Mouse (Mus musculus): ENCODE data around the gene Accsl. TPM values are rescaled to one million over a fixed set of nuclear protein-coding genes. Genes with fewer than 3 reads are reported as not detected.

Gene Accsl
- polyA plus RNA-seq, 1 experiment from 2014 or later, result 0.63 TPM

DNA sequence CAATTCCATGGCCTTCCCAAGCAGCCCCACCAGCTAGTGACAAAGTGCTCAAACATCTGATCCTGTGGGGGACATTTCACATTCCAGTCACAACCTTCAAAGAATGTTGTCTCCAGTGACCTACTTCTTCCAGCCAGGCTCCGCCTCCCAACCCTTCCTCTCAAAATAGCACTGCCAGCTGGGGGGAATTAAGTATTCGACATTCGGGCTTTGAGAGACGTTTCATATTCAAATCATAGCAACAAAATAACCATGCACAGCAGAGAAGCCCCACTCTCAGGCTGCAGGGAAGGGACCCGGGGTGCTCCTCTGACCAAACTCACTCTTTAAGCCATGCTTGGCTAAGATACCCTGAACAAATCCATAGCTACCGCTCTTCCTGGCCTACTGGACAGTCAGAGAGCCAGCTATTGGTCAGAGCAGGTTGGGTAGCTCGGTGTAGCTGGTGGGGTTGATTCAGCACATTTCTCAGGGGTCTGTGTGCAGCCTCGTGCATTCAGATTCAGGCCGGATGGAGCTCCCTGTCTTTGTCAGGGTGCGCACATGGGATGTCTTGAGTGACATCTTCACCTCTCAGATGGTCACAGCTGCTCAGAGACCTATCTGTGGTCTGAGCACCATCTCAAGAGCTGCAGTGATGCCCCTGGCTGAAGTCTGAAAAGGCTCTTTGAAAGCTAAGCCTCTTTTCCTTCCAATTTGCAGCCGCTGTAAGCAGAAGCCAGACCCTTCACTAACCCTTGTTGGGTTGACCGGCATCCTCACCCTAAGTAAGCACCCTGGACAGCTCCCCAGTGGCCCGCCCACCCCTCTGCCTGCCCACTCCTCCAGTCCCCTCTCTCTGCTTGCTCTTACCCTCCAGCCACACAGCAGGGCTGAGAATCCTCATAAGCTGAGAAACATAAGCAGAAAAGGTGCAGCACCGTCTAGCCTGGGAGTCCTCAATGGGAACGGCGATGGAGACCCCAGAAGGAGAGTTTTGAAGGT lies 30.7 kb upstream of the Accsl start:
- H3K27me3 ChIP-seq (replicated peaks; ENCODE audit: control insufficient read depth, insufficient read depth, low read length), result no peaks in the 10 kb centered on the region
- no peaks in the 10 kb centered on the region for H3K36me3 ChIP-seq (ENCODE audit: control insufficient read depth, insufficient read depth)
- H3K9me3 ChIP-seq (ENCODE audit: control insufficient read depth, low read length), result no peaks in the 10 kb centered on the region
- WGBS, result 41% methylated on average over 16 of the region's 16 CpGs
- H3K4me3 ChIP-seq (replicated peaks; ENCODE audit: low read length), result no peak overlapping the region
- H3K9ac ChIP-seq (replicated peaks; ENCODE audit: low read depth, low read length), result no peak overlapping the region
- H3K4me1 ChIP-seq (replicated peaks; ENCODE audit: control insufficient read depth, insufficient read depth, low read length), result no peaks in the 10 kb centered on the region; the same call in 1 of the 2 replicates
- H3K27ac ChIP-seq (ENCODE audit: low read length), result peak overlapping the region; percentile 76
- H3K4me2 ChIP-seq (ENCODE audit: low read length), result no peak overlapping the region
- peak; percentile 48; the same call in 1 of the 2 replicates for ATAC-seq

DNA sequence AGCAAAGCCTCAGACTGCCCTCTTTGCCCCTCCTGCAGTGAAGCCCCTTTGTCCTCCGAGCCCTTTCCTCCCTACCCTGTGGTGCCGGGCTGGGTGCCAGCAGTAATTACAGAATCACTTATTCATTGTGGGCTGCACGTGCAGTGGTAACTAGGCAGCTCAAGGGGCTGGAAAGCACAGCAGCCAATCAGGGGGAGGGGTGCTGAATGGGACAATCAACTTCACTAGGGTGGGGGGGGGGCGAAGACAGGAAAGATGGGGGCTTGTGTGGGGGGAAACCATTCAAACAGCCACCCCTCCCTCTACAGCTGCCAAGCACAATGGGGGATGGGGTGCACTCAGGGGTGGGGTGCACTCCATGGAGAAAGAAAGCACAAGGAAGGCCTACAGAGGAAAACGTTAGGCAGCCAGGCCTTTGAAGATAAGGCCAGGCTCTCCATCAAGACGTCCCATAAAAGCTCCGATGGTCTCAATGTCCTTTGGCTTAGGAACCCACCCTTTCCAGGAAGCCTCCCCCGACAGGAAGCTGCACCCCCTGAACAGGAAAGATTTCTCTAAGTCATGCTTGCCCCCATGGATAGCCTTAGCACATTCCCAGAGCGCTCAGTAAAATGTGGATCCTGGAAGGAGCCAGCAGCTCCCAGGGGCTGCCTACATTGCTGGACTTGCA lies 22.8 kb upstream of the Accsl start:
- ATAC-seq, result peak; percentile 98
- Histone ChIP-seq H3K4me1 (replicated peaks; ENCODE audit: control insufficient read depth, insufficient read depth, low read length) (peaks cover 25% of the 10 kb centered on the region), H3K27ac (ENCODE audit: low read length) (peak overlapping the region; percentile 97), H3K4me3 (replicated peaks; ENCODE audit: low read length) (no peak overlapping the region), H3K36me3 (ENCODE audit: control insufficient read depth, insufficient read depth) (no peaks in the 10 kb centered on the region), H3K9ac (replicated peaks; ENCODE audit: low read depth, low read length) (peak overlapping the region; percentile 43), H3K9me3 (ENCODE audit: control insufficient read depth, low read length) (no peaks in the 10 kb centered on the region), H3K4me2 (ENCODE audit: low read length) (no peak overlapping the region), H3K27me3 (replicated peaks; ENCODE audit: control insufficient read depth, insufficient read depth, low read length) (no peaks in the 10 kb centered on the region)
- WGBS, result 6% methylated on average over 9 of the region's 9 CpGs

DNA sequence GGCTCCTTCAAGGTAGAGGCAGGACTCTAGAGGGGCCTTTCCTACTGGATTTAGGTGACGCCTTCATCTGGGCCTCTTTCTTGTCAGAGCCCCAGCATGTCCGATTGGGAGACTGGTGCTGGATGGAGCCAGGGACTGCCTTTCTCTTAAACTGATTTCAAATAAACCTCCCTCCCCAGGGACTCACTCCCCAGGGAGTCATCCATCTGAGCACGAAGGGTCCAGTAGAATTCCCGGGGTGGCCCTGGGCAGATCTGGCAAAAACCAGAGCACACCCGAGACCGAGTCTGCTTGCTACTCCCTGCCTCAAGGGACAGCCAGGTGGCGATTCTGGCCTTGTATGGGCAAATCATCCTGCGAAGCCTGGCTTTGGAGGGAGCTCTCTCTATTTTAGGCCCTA lies 21.2 kb upstream of the Accsl start:
- no peak overlapping the region for H3K4me3 ChIP-seq (replicated peaks; ENCODE audit: low read length)
- peak overlapping the region; percentile 97 for H3K27ac ChIP-seq (ENCODE audit: low read length)
- no peaks in the 10 kb centered on the region for H3K27me3 ChIP-seq (replicated peaks; ENCODE audit: control insufficient read depth, insufficient read depth, low read length)
- no peaks in the 10 kb centered on the region for H3K9me3 ChIP-seq (ENCODE audit: control insufficient read depth, low read length)
- no peaks in the 10 kb centered on the region for H3K36me3 ChIP-seq (ENCODE audit: control insufficient read depth, insufficient read depth)
- ATAC-seq, result no peak
- no peak overlapping the region for H3K4me2 ChIP-seq (ENCODE audit: low read length)
- H3K4me1 ChIP-seq (replicated peaks; ENCODE audit: control insufficient read depth, insufficient read depth, low read length), result peaks cover 25% of the 10 kb centered on the region
- no peak overlapping the region for H3K9ac ChIP-seq (replicated peaks; ENCODE audit: low read depth, low read length)
- 72% methylated on average over 8 of the region's 8 CpGs for WGBS

DNA sequence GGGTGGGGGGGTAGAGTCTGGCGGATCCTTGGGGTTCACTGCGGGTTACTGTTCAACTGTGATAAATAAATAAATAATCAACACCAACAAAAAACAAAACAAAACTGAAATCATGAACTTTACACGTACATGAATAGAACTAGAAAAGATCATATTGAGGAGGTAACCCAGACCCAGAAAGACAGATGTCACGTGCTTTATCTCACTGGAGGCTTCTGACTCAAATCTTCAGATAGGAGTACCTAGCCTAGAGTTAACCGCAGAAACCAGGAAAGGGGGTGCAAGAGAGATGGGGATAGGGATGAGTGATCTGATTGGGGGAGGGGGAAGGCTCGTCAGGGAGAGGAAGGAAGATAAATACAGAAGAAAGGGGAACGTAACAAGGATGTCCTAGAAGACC lies 20.1 kb upstream of the Accsl start:
- H3K9me3 ChIP-seq (ENCODE audit: control insufficient read depth, low read length), result no peaks in the 10 kb centered on the region
- WGBS, result 91% methylated on average over 7 of the region's 7 CpGs
- H3K27ac ChIP-seq (ENCODE audit: low read length), result no peak overlapping the region
- H3K4me1 ChIP-seq (replicated peaks; ENCODE audit: control insufficient read depth, insufficient read depth, low read length), result peaks cover 25% of the 10 kb centered on the region
- H3K9ac ChIP-seq (replicated peaks; ENCODE audit: low read depth, low read length), result no peak overlapping the region
- no peaks in the 10 kb centered on the region for H3K36me3 ChIP-seq (ENCODE audit: control insufficient read depth, insufficient read depth)
- no peaks in the 10 kb centered on the region for H3K27me3 ChIP-seq (replicated peaks; ENCODE audit: control insufficient read depth, insufficient read depth, low read length)
- no peak overlapping the region for H3K4me2 ChIP-seq (ENCODE audit: low read length)
- H3K4me3 ChIP-seq (replicated peaks; ENCODE audit: low read length), result no peak overlapping the region
- no peak for ATAC-seq

DNA sequence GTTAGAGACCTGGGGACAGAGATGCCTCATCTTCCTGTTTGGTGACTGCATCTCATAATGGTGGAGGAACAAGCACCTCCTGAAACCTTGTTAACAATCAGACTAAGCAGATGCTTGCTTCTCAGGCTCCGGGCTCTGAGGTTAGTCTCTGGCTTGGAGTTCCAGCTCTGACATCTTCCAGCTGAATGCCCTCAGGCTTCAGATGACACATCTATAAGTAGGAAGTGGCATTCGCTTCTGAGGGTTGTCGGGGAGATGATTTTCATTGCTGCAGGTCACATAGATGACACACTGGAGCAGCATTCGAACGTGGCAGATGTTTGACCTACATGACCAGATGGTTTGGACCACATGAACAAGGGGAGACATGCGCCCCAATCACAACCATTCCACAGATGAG lies 19.4 kb upstream of the Accsl start:
- Histone ChIP-seq H3K27ac (ENCODE audit: low read length) (no peak overlapping the region), H3K9ac (replicated peaks; ENCODE audit: low read depth, low read length) (no peak overlapping the region), H3K4me3 (replicated peaks; ENCODE audit: low read length) (no peak overlapping the region), H3K36me3 (ENCODE audit: control insufficient read depth, insufficient read depth) (no peaks in the 10 kb centered on the region), H3K27me3 (replicated peaks; ENCODE audit: control insufficient read depth, insufficient read depth, low read length) (no peaks in the 10 kb centered on the region), H3K9me3 (ENCODE audit: control insufficient read depth, low read length) (no peaks in the 10 kb centered on the region), H3K4me1 (replicated peaks; ENCODE audit: control insufficient read depth, insufficient read depth, low read length) (peaks cover 25% of the 10 kb centered on the region), H3K4me2 (ENCODE audit: low read length) (no peak overlapping the region)
- no peak for ATAC-seq
- 93% methylated on average over 6 of the region's 6 CpGs for WGBS

DNA sequence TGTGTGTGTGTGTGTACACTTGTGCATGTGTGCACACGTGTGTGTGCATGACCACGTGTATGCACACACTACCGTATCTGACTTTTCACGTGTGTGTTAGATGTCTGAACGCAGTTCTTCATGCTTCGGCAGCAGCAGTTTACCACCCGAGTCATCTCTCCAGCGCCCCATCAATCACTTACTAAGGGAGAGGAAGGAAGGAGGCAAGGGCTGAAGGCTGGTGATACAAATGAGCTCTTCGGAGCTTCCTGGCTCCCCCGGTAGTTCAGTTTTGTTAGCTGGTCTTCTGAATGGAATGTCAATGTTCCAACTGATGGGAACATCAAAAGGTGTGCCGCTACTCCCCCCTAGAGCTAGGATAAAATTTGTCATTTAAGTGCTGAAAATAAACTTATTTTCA lies 18.3 kb upstream of the Accsl start:
- Histone ChIP-seq H3K27me3 (replicated peaks; ENCODE audit: control insufficient read depth, insufficient read depth, low read length) (no peaks in the 10 kb centered on the region), H3K9ac (replicated peaks; ENCODE audit: low read depth, low read length) (no peak overlapping the region), H3K4me3 (replicated peaks; ENCODE audit: low read length) (no peak overlapping the region), H3K27ac (ENCODE audit: low read length) (no peak overlapping the region), H3K4me1 (replicated peaks; ENCODE audit: control insufficient read depth, insufficient read depth, low read length) (peaks cover 21% of the 10 kb centered on the region), H3K36me3 (ENCODE audit: control insufficient read depth, insufficient read depth) (no peaks in the 10 kb centered on the region), H3K9me3 (ENCODE audit: control insufficient read depth, low read length) (no peaks in the 10 kb centered on the region), H3K4me2 (ENCODE audit: low read length) (no peak overlapping the region)
- 86% methylated on average over 11 of the region's 11 CpGs for WGBS
- ATAC-seq, result no peak

DNA sequence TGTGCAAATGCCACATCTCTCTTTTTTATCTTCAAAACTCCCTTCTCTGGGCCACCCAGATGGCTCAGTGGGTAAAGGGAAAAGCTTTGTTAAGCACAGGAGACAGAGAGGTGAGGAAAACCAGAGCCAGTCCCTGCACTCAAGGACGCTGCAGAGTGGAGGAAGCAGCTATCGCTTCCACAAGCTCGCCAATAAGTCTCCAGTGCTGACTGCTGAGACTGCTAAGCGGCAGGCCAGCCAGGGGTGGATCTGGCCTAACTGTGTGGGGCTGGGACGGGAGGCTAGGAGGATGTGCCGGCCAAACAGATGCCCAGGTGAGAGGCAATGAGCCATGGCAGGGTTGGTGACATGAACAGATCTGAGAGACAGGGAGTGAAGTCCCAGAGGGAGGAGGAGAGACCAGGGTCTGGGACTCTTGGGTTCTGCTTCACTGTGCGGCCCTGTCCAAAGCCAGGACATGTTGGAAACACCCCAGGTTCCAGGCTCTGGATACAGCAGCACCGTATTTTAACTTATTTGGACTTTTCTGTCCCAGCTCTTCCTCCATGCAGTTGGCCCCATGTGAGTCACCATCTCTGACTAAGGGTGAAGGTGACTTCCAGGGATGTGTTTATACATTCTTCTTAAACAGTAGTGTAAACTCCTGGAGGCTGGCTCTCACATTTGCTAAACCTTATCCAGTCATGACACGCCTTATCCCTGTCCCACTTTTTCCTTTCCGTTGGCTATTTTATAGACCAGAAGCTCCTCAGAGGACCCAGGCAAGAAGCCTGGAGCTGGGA lies 17.2 kb upstream of the Accsl start:
- H3K4me2 ChIP-seq (ENCODE audit: low read length), result no peak overlapping the region
- no peaks in the 10 kb centered on the region for H3K36me3 ChIP-seq (ENCODE audit: control insufficient read depth, insufficient read depth)
- H3K9ac ChIP-seq (replicated peaks; ENCODE audit: low read depth, low read length), result no peak overlapping the region
- WGBS, result 63% methylated on average over 10 of the region's 10 CpGs
- no peak for ATAC-seq
- H3K4me1 ChIP-seq (replicated peaks; ENCODE audit: control insufficient read depth, insufficient read depth, low read length), result peaks cover 11% of the 10 kb centered on the region
- H3K9me3 ChIP-seq (ENCODE audit: control insufficient read depth, low read length), result no peaks in the 10 kb centered on the region
- H3K27ac ChIP-seq (ENCODE audit: low read length), result no peak overlapping the region
- H3K27me3 ChIP-seq (replicated peaks; ENCODE audit: control insufficient read depth, insufficient read depth, low read length), result no peaks in the 10 kb centered on the region
- H3K4me3 ChIP-seq (replicated peaks; ENCODE audit: low read length), result no peak overlapping the region

DNA sequence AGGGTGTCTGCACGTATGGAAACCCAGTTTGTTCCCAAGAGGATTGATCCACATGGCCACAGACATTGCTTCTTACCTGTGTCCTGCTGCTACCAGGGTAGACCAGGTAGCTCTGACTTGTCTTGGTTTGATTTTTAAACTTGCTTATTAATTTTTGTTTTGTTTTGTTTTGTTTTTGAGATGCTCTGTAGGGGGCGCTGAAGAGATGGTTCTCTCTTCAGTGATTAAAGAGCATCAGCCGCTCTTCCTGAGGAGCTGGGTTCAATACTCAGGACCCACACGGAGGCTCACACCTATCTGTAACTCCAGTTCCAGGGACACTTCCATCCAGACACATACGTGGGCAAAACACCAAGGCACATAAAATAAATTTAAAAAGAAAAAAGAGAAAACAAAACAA lies 14.1 kb upstream of the Accsl start:
- ATAC-seq, result no peak
- no peak overlapping the region for H3K4me3 ChIP-seq (replicated peaks; ENCODE audit: low read length)
- H3K9me3 ChIP-seq (ENCODE audit: control insufficient read depth, low read length), result no peaks in the 10 kb centered on the region
- H3K27me3 ChIP-seq (replicated peaks; ENCODE audit: control insufficient read depth, insufficient read depth, low read length), result no peaks in the 10 kb centered on the region
- WGBS, result 56% methylated on average over 5 of the region's 5 CpGs
- H3K4me2 ChIP-seq (ENCODE audit: low read length), result no peak overlapping the region
- H3K36me3 ChIP-seq (ENCODE audit: control insufficient read depth, insufficient read depth), result no peaks in the 10 kb centered on the region
- H3K4me1 ChIP-seq (replicated peaks; ENCODE audit: control insufficient read depth, insufficient read depth, low read length), result no peaks in the 10 kb centered on the region; the same call in 1 of the 2 replicates
- no peak overlapping the region for H3K27ac ChIP-seq (ENCODE audit: low read length)
- no peak overlapping the region for H3K9ac ChIP-seq (replicated peaks; ENCODE audit: low read depth, low read length)
